Mouse (Mus musculus) myocyte (in vitro differentiated cells): ENCODE data around the gene Ppp1r32. TPM values are rescaled to one million over a fixed set of nuclear protein-coding genes. Genes with fewer than 3 reads are reported as not detected.

Experiments used
- H3K27me3 ChIP-seq: one replicate; pipeline ENCODE4 v1.6.1; 2011; ENCODE audit not compliant: control insufficient read depth, insufficient read depth, insufficient read length
- H3K36me3 ChIP-seq: one replicate; pipeline ENCODE4 v1.6.1; 2011; ENCODE audit not compliant: control insufficient read depth, insufficient read depth
- H3K4me2 ChIP-seq: one replicate; pipeline ENCODE4 v1.6.1; 2011; ENCODE audit warnings: low read depth, control low read depth
- H3K4me3 ChIP-seq: one replicate; pipeline ENCODE4 v1.5.1; 2011; ENCODE audit warnings: mild to moderate bottlenecking, control low read depth, moderate library complexity
- H3K79me2 ChIP-seq: one replicate; pipeline ENCODE4 v1.6.1; 2011; ENCODE audit not compliant: control insufficient read depth, insufficient read depth
- H3ac ChIP-seq: one replicate; pipeline ENCODE4 v1.6.1; 2011; ENCODE audit not compliant: control insufficient read depth, insufficient read length
- CEBPB ChIP-seq: IDR thresholded peaks from 2 replicates; pipeline ENCODE4 v1.6.1; 2011; ENCODE audit warnings: mild to moderate bottlenecking, moderate library complexity; ENCODE audit not compliant: poor library complexity, insufficient read depth, severe bottlenecking
- E2F4 ChIP-seq: IDR thresholded peaks from one replicate; pipeline ENCODE4 v1.6.1; 2011; ENCODE audit warnings: mild to moderate bottlenecking, control low read depth, moderate library complexity; ENCODE audit not compliant: insufficient read depth
- MAX ChIP-seq: IDR thresholded peaks from one replicate; pipeline ENCODE4 v1.6.1; 2011; ENCODE audit warnings: low read depth, mild to moderate bottlenecking, control low read depth
- MYOD1 ChIP-seq, 3 experiments: IDR thresholded peaks; one replicate each; pipeline ENCODE4 v1.6.1; 2011; ENCODE audit warnings: control low read depth in 2 of 3, low read depth in 2 of 3, mild to moderate bottlenecking in 2 of 3, moderate library complexity in 1 of 3; ENCODE audit not compliant: insufficient read length in 2 of 3, control insufficient read depth in 1 of 3
- MYOG ChIP-seq, 3 experiments: IDR thresholded peaks; one replicate each; pipeline ENCODE4 v1.6.1; 2011; ENCODE audit warnings: control low read depth in 2 of 3, low read depth in 2 of 3, mild to moderate bottlenecking in 2 of 3; ENCODE audit not compliant: insufficient read length in 2 of 3, control insufficient read depth in 1 of 3, insufficient read depth in 1 of 3
- POLR2A ChIP-seq: IDR thresholded peaks from one replicate; pipeline ENCODE4 v1.6.1; 2011; ENCODE audit warnings: low read depth, mild to moderate bottlenecking, control low read depth, moderate library complexity; ENCODE audit not compliant: insufficient read length
- POLR2AphosphoS2 ChIP-seq: IDR thresholded peaks from one replicate; pipeline ENCODE4 v1.6.1; 2011; ENCODE audit warnings: low read depth, control low read depth; ENCODE audit not compliant: insufficient read length
- REST ChIP-seq: IDR thresholded peaks from one replicate; pipeline ENCODE4 v1.6.1; 2011; ENCODE audit warnings: mild to moderate bottlenecking, control low read depth, moderate library complexity; ENCODE audit not compliant: insufficient read depth, insufficient read length
- SRF ChIP-seq: IDR thresholded peaks from one replicate; pipeline ENCODE4 v1.6.1; 2011; ENCODE audit warnings: low read depth; ENCODE audit not compliant: control insufficient read depth, insufficient read length
- TCF12 ChIP-seq: IDR thresholded peaks from one replicate; pipeline ENCODE4 v1.6.1; 2011; ENCODE audit warnings: mild to moderate bottlenecking, control low read depth; ENCODE audit not compliant: poor library complexity, insufficient read depth, severe bottlenecking
- TCF3 ChIP-seq: IDR thresholded peaks from one replicate; pipeline ENCODE4 v1.6.1; 2011; ENCODE audit warnings: low read depth, control low read depth; ENCODE audit not compliant: insufficient read length
- USF1 ChIP-seq: IDR thresholded peaks from one replicate; pipeline ENCODE4 v1.6.1; 2011; ENCODE audit warnings: low read depth, mild to moderate bottlenecking, control low read depth, moderate library complexity
- polyA plus RNA-seq: library from polyadenylated mRNA; unstranded; fragments of >200 nt; fragmentation: generic; extraction: Trizol; gene quantifications from one replicate; pipeline ENCODE4 v1.2.1, GENCODE M21; 2012; ENCODE audit warnings: missing spikeins

Gene Ppp1r32
- polyA plus RNA-seq, 1 experiment, result 0.11 TPM

DNA sequence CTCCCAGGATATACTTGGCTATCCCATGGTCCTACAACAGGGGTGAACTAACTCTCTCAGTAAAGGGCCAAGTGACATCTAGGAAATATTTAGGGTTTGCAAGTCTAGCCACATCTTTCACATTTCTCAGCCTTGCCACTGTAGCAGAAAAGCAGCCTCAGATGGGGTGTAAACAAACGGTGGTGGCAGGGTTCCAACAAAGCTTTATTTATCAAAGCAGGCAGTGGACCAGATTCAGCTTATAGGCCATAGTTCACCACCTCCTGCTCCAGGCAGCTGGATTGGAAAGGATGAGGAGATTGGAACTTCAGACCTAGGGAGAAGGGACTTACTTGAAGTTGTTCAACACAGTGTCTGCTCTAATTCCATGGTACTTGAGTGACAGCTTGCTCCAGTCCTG is 58.0 kb downstream of the Ppp1r32 start:
- no peaks in the 10 kb centered on the region for H3K79me2 ChIP-seq
- no peak for TF ChIP-seq REST
- no peak for TF ChIP-seq MAX
- TF ChIP-seq TCF12, result no peak
- no peak for TF ChIP-seq POLR2A
- TF ChIP-seq USF1, result no peak
- TF ChIP-seq CEBPB, result no peak
- no peak for TF ChIP-seq E2F4
- no peak for TF ChIP-seq POLR2AphosphoS2
- no peak for TF ChIP-seq TCF3
- no peak for TF ChIP-seq MYOD1 (IDR thresholded peaks at IDR 0.05; ENCODE audit: control insufficient read depth in 1 of 3, insufficient read length in 2 of 3, low read depth in 2 of 3)
- no peak for TF ChIP-seq MYOG (IDR thresholded peaks at IDR 0.05; ENCODE audit: control insufficient read depth in 1 of 3, insufficient read depth in 1 of 3, insufficient read length in 2 of 3, low read depth in 2 of 3)
- TF ChIP-seq SRF, result no peak
- H3K27me3 ChIP-seq, result peaks cover 37% of the 10 kb centered on the region
- no peak overlapping the region for H3ac ChIP-seq
- no peak overlapping the region for H3K4me2 ChIP-seq
- no peaks in the 10 kb centered on the region for H3K36me3 ChIP-seq
- no peak overlapping the region for H3K4me3 ChIP-seq

Other genes with a start within 250 kb of the Ppp1r32 start
- gene Myrf, start 242.2 kb downstream of the Ppp1r32 start, polyA plus RNA-seq, result 1.5 TPM
- 9.6 TPM for gene Dagla, start 178.1 kb downstream of the Ppp1r32 start, polyA plus RNA-seq
- 0.42 TPM for gene Syt7, start 93.8 kb downstream of the Ppp1r32 start, polyA plus RNA-seq
- 1.3 TPM for gene Lrrc10b, start 25.5 kb downstream of the Ppp1r32 start, polyA plus RNA-seq
- 23.4 TPM for gene Cpsf7, start 42.3 kb upstream of the Ppp1r32 start, polyA plus RNA-seq
- 36.3 TPM for gene Sdhaf2, start 43.2 kb upstream of the Ppp1r32 start, polyA plus RNA-seq
- 12.9 TPM for gene Tmem216, start 73.3 kb upstream of the Ppp1r32 start, polyA plus RNA-seq
- gene Cyb561a3, start 94.2 kb upstream of the Ppp1r32 start, polyA plus RNA-seq, result 21.7 TPM
- gene Tmem138, start 94.4 kb upstream of the Ppp1r32 start, polyA plus RNA-seq, result 16.0 TPM
- gene Ddb1, start 122.4 kb upstream of the Ppp1r32 start, polyA plus RNA-seq, result 571 TPM
- gene Tkfc, start 122.7 kb upstream of the Ppp1r32 start, polyA plus RNA-seq, result 16.7 TPM
- 0.05 TPM for gene Vwce, start 151.3 kb upstream of the Ppp1r32 start, polyA plus RNA-seq
- gene Pga5, start 195.1 kb upstream of the Ppp1r32 start, polyA plus RNA-seq, result 0.04 TPM
- gene Vps37c, start 205.8 kb upstream of the Ppp1r32 start, polyA plus RNA-seq, result 30.2 TPM